Mouse (Mus musculus) gastrocnemius, postnatal 10 days (tissue): Measurements from ENCODE around the gene Mdc1. TPM values are rescaled to one million over a fixed set of nuclear protein-coding genes. Genes with fewer than 3 reads are reported as not detected.

Experiments used
- DNase-seq: peaks from one replicate; pipeline ENCODE4 v3.0.0; 2021; ENCODE audit warnings: mixed read lengths
- microRNA-seq, 2 experiments: library from miRNA; unstranded; fragments of <30 nt; microRNA quantifications; one replicate each; pipeline ENCODE4 v1.2.0; 2021
- total RNA-seq, 2 experiments: library from RNA; stranded (reverse); gene quantifications; 2 replicates each; pipeline ENCODE4 v1.2.3; 2021

Mdc1 gene
- total RNA-seq, 2 experiments from 2014 or later = 10.1 to 14.6 TPM

- DNase-seq = no peak
Measured at GRCm38 (mm10) chr17:35882924-35883323, 41.6 kb downstream of the Mdc1 start.

GRCm38 (mm10) chr17:35883777-35884176, 42.5 kb downstream of the Mdc1 start:
- no peak for DNase-seq

- no peak for DNase-seq
Measured at GRCm38 (mm10) chr17:35887725-35888124, 46.4 kb downstream of the Mdc1 start.

GRCm38 (mm10) chr17:35896781-35897643, 55.7 kb downstream of the Mdc1 start, which contains the start of gene 2310061I04Rik:
2310061I04Rik (minus strand) TSS chr17:35897431.
- DNase-seq = peak; percentile 94

GRCm38 (mm10) chr17:35897644-35898573, 56.6 kb downstream of the Mdc1 start:
- no peak for DNase-seq

- no peak for DNase-seq
Measured at GRCm38 (mm10) chr17:35900636-35901035, 59.3 kb downstream of the Mdc1 start.

GRCm38 (mm10) chr17:35903343-35903991, 62.2 kb downstream of the Mdc1 start:
- DNase-seq = no peak

- DNase-seq = no peak
Measured at GRCm38 (mm10) chr17:35903992-35904355, 62.7 kb downstream of the Mdc1 start.

GRCm38 (mm10) chr17:35905587-35905986, 64.3 kb downstream of the Mdc1 start:
- no peak for DNase-seq

- no peak for DNase-seq
Measured at GRCm38 (mm10) chr17:35907609-35908008, 66.3 kb downstream of the Mdc1 start.

Small RNA genes lying within 50 kb of the gene (microRNA-seq; reads per million reads assigned to microRNA genes)
- 0 to 0.25 reads per million in 2 experiments for gene Gm28033

Other genes with a start within 250 kb of the Mdc1 start
- not detected for gene Sfta2, start 240.0 kb upstream of the Mdc1 start, total RNA-seq
- not detected for gene Gm9573, start 214.9 kb upstream of the Mdc1 start, total RNA-seq
- not detected for gene Mucl3, start 197.8 kb upstream of the Mdc1 start, total RNA-seq
- 10 to 100 TPM; 17.0 to 24.0 TPM for gene Vars2, start 173.9 kb upstream of the Mdc1 start, total RNA-seq
- gene Gtf2h4, start 167.8 kb upstream of the Mdc1 start, total RNA-seq = 10 to 100 TPM; 18.2 to 20.5 TPM
- 10 to 100 TPM; 35.2 to 42.8 TPM for gene Ddr1, start 136.9 kb upstream of the Mdc1 start, total RNA-seq
- 1 to 10 TPM; 4.5 to 5.8 TPM for gene Ier3, start 19.8 kb upstream of the Mdc1 start, total RNA-seq
- 10 to 100 TPM; 38.8 to 41.3 TPM for gene Flot1, start 18.3 kb upstream of the Mdc1 start, total RNA-seq
- 100 to 1,000 TPM; 205 to 251 TPM for gene Tubb5, start 3.2 kb upstream of the Mdc1 start, total RNA-seq
- gene Nrm, start 19.8 kb downstream of the Mdc1 start, total RNA-seq = 1 to 10 TPM; 7.8 to 9.7 TPM
- gene Ppp1r18, start 24.1 kb downstream of the Mdc1 start, total RNA-seq = 10 to 100 TPM; 14.7 to 21.9 TPM
- gene Dhx16, start 38.3 kb downstream of the Mdc1 start, total RNA-seq = 10 to 100 TPM; 12.6 to 16.8 TPM
- 10 to 100 TPM; 49.6 to 56.2 TPM for gene 2310061I04Rik, start 55.9 kb downstream of the Mdc1 start, total RNA-seq
- gene Atat1, start 68.6 kb downstream of the Mdc1 start, total RNA-seq = 1 to 10 TPM; 6.4 to 9.8 TPM
- gene Mrps18b, start 74.9 kb downstream of the Mdc1 start, total RNA-seq = 10 to 100 TPM; 44.8 to 54.4 TPM
- 10 to 100 TPM; 31.4 to 47.1 TPM for gene Ppp1r10, start 74.9 kb downstream of the Mdc1 start, total RNA-seq
- 10 to 100 TPM; 65.7 to 71.6 TPM for gene Abcf1, start 128.2 kb downstream of the Mdc1 start, total RNA-seq
- 10 to 100 TPM; 21.7 to 28.5 TPM for gene Gnl1, start 138.3 kb downstream of the Mdc1 start, total RNA-seq
- 1 to 10 TPM; 5.1 to 9.3 TPM for gene Prr3, start 138.7 kb downstream of the Mdc1 start, total RNA-seq
- gene H2-T24, start 179.0 kb downstream of the Mdc1 start, total RNA-seq = under 1 TPM; 0.45 to 0.84 TPM
- 1 to 10 TPM; 5.2 to 6.7 TPM for gene H2-T23, start 191.3 kb downstream of the Mdc1 start, total RNA-seq
- 1 to 10 TPM; 8.1 to 8.8 TPM for gene H2-T22, start 201.2 kb downstream of the Mdc1 start, total RNA-seq
- gene Gm6034, start 201.4 kb downstream of the Mdc1 start, total RNA-seq = under 1 TPM in 1 of 2 experiments, not detected in 1; 0.16 TPM
- 1 to 10 TPM; 1.6 to 2.0 TPM for gene Gm11127, start 216.9 kb downstream of the Mdc1 start, total RNA-seq